Mouse (Mus musculus) C2C12 (cell line): ENCODE data around the gene Cog5. TPM values are rescaled to one million over a fixed set of nuclear protein-coding genes. Genes with fewer than 3 reads are reported as not detected.

ENCODE experiments used
- H3K27me3 ChIP-seq: one replicate; pipeline ENCODE4 v1.6.1; 2011; ENCODE audit not compliant: control insufficient read depth, insufficient read depth, insufficient read length
- H3K36me3 ChIP-seq: one replicate; pipeline ENCODE4 v1.6.1; 2011; ENCODE audit not compliant: control insufficient read depth, insufficient read depth
- H3K4me3 ChIP-seq: one replicate; pipeline ENCODE4 v1.5.1; 2011; ENCODE audit warnings: mild to moderate bottlenecking, control low read depth; ENCODE audit not compliant: poor library complexity, insufficient read depth, severe bottlenecking
- H3K79me2 ChIP-seq: one replicate; pipeline ENCODE4 v1.6.1; 2011; ENCODE audit not compliant: control insufficient read depth, insufficient read depth
- H3K79me3 ChIP-seq: one replicate; pipeline ENCODE4 v1.6.1; 2011; ENCODE audit warnings: low read depth, control low read depth
- H3ac ChIP-seq: one replicate; pipeline ENCODE3; 2011; ENCODE audit warnings: low read depth; ENCODE audit not compliant: control insufficient read depth, insufficient read length
- CEBPB ChIP-seq: IDR thresholded peaks from one replicate; pipeline ENCODE4 v1.6.1; 2011; ENCODE audit warnings: low read depth, mild to moderate bottlenecking, control low read depth, moderate library complexity
- CTCF ChIP-seq: IDR thresholded peaks from one replicate; pipeline ENCODE4 v1.5.1; 2011; ENCODE audit not compliant: control insufficient read depth, insufficient read depth, insufficient read length
- FOSL1 ChIP-seq: IDR thresholded peaks from one replicate; pipeline ENCODE4 v1.8.0; 2011; ENCODE audit warnings: mild to moderate bottlenecking, low read length; ENCODE audit not compliant: poor library complexity, insufficient read depth, severe bottlenecking
- MAX ChIP-seq: IDR thresholded peaks from one replicate; pipeline ENCODE4 v1.6.1; 2011; ENCODE audit warnings: mild to moderate bottlenecking, control low read depth
- MYOD1 ChIP-seq: IDR thresholded peaks from one replicate; pipeline ENCODE4 v1.6.1; 2011; ENCODE audit warnings: low read depth; ENCODE audit not compliant: control insufficient read depth, insufficient read length
- MYOG ChIP-seq: IDR thresholded peaks from one replicate; pipeline ENCODE4 v1.6.1; 2011; ENCODE audit not compliant: control insufficient read depth, insufficient read length; ENCODE audit errors: extremely low read depth
- USF1 ChIP-seq: IDR thresholded peaks from one replicate; pipeline ENCODE4 v1.6.1; 2011; ENCODE audit warnings: low read depth, mild to moderate bottlenecking, control low read depth, moderate library complexity
- polyA plus RNA-seq: library from polyadenylated mRNA; unstranded; fragments of >200 nt; fragmentation: generic; extraction: Trizol; gene quantifications from one replicate; pipeline ENCODE4 v1.2.1, GENCODE M21; 2012; ENCODE audit warnings: missing spikeins

The Cog5 gene
- polyA plus RNA-seq, 1 experiment: 8.2 TPM

GRCm38 (mm10) chr12:31884365-31884764, 229.7 kb downstream of the Cog5 start:
- H3K79me3 ChIP-seq: no peaks in the 10 kb centered on the region
- H3K4me3 ChIP-seq: no peak overlapping the region
- TF ChIP-seq CTCF (no peak), FOSL1 (no peak)
- no peaks in the 10 kb centered on the region for H3K27me3 ChIP-seq
- H3ac ChIP-seq: no peak overlapping the region
- H3K36me3 ChIP-seq: peaks cover 6% of the 10 kb centered on the region
- H3K79me2 ChIP-seq: no peaks in the 10 kb centered on the region

- H3K36me3 ChIP-seq: peaks cover 6% of the 10 kb centered on the region
- no peaks in the 10 kb centered on the region for H3K27me3 ChIP-seq
- TF ChIP-seq FOSL1 (no peak), CTCF (no peak), CEBPB (no peak), MYOG (no peak), MAX (no peak), USF1 (no peak), MYOD1 (no peak)
- H3K79me2 ChIP-seq: no peaks in the 10 kb centered on the region
- H3K79me3 ChIP-seq: no peaks in the 10 kb centered on the region
- H3ac ChIP-seq: no peak overlapping the region
- no peak overlapping the region for H3K4me3 ChIP-seq
These were observed 230.4 kb downstream of the Cog5 start for GRCm38 (mm10) chr12:31885084-31885483.

GRCm38 (mm10) chr12:31885844-31886606, 231.4 kb downstream of the Cog5 start:
- H3K79me2 ChIP-seq: no peaks in the 10 kb centered on the region
- no peaks in the 10 kb centered on the region for H3K27me3 ChIP-seq
- H3K36me3 ChIP-seq: peaks cover 6% of the 10 kb centered on the region
- no peak overlapping the region for H3ac ChIP-seq
- TF ChIP-seq MAX: no peak
- no peak for TF ChIP-seq MYOG
- TF ChIP-seq USF1: no peak
- TF ChIP-seq CEBPB: no peak
- no peak overlapping the region for H3K4me3 ChIP-seq
- H3K79me3 ChIP-seq: no peaks in the 10 kb centered on the region

GRCm38 (mm10) chr12:31890685-31891084, 236.0 kb downstream of the Cog5 start:
- no peaks in the 10 kb centered on the region for H3K79me2 ChIP-seq
- H3K27me3 ChIP-seq: no peaks in the 10 kb centered on the region
- no peak for TF ChIP-seq USF1
- TF ChIP-seq CEBPB: no peak
- no peak for TF ChIP-seq MYOD1
- no peak for TF ChIP-seq CTCF
- TF ChIP-seq MAX: no peak
- no peak for TF ChIP-seq FOSL1
- no peak for TF ChIP-seq MYOG
- H3K79me3 ChIP-seq: no peaks in the 10 kb centered on the region
- peaks cover 6% of the 10 kb centered on the region for H3K36me3 ChIP-seq
- H3K4me3 ChIP-seq: no peak overlapping the region
- H3ac ChIP-seq: no peak overlapping the region

GRCm38 (mm10) chr12:31892079-31892478, 237.4 kb downstream of the Cog5 start:
- H3K4me3 ChIP-seq: no peak overlapping the region
- H3K36me3 ChIP-seq: no peaks in the 10 kb centered on the region
- no peak overlapping the region for H3ac ChIP-seq
- no peaks in the 10 kb centered on the region for H3K79me3 ChIP-seq
- no peaks in the 10 kb centered on the region for H3K79me2 ChIP-seq
- TF ChIP-seq USF1 (no peak), FOSL1 (no peak), CTCF (no peak), MYOD1 (no peak), MAX (no peak), MYOG (no peak), CEBPB (no peak)
- H3K27me3 ChIP-seq: no peaks in the 10 kb centered on the region

- Histone ChIP-seq H3K79me2 (no peaks in the 10 kb centered on the region), H3K4me3 (no peak overlapping the region), H3ac (no peak overlapping the region), H3K36me3 (no peaks in the 10 kb centered on the region), H3K27me3 (no peaks in the 10 kb centered on the region), H3K79me3 (no peaks in the 10 kb centered on the region)
- TF ChIP-seq MYOG (no peak), CTCF (no peak), USF1 (no peak), MYOD1 (no peak), FOSL1 (no peak), CEBPB (no peak), MAX (no peak)
These were observed 238.1 kb downstream of the Cog5 start for GRCm38 (mm10) chr12:31892771-31893170.
